Mouse (Mus musculus): ENCODE results near the gene Cnnm4. TPM values are rescaled to one million over a fixed set of nuclear protein-coding genes. Genes with fewer than 3 reads are reported as not detected.

The Cnnm4 gene
- total and polyA plus RNA-seq, 3 experiments, result 3.9 to 4.6 (median 4.4) TPM

DNA sequence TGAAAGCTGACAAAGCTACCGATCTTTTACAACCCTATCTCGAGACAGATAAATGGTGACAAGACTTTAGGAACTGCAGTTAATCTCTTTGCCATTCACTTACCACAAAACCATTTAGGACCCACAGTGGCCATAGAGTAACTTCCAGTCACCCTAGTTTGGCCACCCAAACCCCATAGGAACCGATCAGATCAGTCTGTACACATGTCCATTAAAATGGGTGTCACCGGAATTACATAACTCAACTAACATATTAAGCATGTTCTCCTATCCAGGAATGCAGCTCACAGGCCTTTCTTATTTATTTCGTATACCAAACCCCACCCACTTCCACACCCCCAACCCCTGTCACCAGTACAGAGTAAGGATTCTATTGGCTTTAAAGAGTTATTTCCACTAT is 24.6 kb upstream of the Cnnm4 start:
- no peak overlapping the region for H3K4me3 ChIP-seq
- no peaks in the 10 kb centered on the region for H3K27me3 ChIP-seq (ENCODE audit: control insufficient read depth, insufficient read depth, low read length)
- H3K79me2 ChIP-seq (replicated peaks; ENCODE audit: control insufficient read depth, insufficient read depth, low read length), result no peaks in the 10 kb centered on the region
- 84% methylated on average over 5 of the region's 5 CpGs for WGBS
- no peak for TF ChIP-seq EP300 (IDR thresholded peaks at IDR 0.05; ENCODE audit: insufficient read depth, low read depth, low read length)
- TF ChIP-seq POLR2A (IDR thresholded peaks at IDR 0.05; ENCODE audit: insufficient read depth, low read depth, low read length), result no peak
- TF ChIP-seq CTCF (IDR thresholded peaks at IDR 0.05), result no peak
- H3K27ac ChIP-seq, result no peak overlapping the region
- no peaks in the 10 kb centered on the region for H3K36me3 ChIP-seq (ENCODE audit: control insufficient read depth, insufficient read depth, low read length)
- H3K9ac ChIP-seq (ENCODE audit: low read depth, low read length), result no peak overlapping the region
- intact Hi-C loops (cut with DNase I), result no loop called here
- no peak for DNase-seq
- H3K4me1 ChIP-seq (ENCODE audit: control insufficient read depth, insufficient read depth, low read length), result peaks cover 4% of the 10 kb centered on the region

DNA sequence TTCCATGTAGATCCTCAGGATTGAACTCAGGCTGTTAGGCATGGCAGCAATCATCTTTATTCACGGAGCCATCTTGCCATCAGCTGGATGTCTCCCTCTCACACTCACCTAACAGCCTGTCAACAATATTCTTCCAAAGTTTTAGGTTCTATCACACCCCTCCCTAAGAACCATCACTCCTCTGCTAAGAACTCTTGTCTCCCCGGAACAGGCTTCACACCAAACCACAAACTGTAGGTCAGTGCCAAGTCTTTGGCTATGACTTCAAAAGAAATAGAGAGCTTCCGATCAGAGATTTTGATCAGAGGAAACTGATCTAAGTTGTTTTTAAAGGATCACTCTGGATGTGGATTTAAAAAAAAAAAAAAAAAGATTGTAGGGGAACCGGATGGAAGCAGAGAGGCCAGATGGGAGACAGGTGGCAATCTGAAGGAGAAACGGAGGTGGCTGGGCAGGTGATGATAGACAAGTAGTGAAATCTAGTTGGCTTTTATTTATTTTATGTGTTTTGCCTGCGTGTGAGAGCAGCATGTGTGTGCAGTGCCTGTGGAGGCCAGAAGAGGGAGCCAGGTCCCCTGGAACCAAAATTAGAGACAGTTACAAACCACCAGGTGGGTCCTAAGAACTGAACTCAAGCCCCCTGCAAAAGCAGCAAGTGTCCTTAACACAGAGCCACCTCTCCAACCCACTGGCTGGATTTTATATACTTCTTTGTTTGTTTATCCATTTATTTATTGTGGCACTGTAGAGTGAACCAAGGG is 17.2 kb upstream of the Cnnm4 start:
- no peak for DNase-seq
- Histone ChIP-seq H3K79me2 (replicated peaks; ENCODE audit: control insufficient read depth, insufficient read depth, low read length) (no peaks in the 10 kb centered on the region), H3K27me3 (ENCODE audit: control insufficient read depth, insufficient read depth, low read length) (no peaks in the 10 kb centered on the region), H3K4me1 (ENCODE audit: control insufficient read depth, insufficient read depth, low read length) (no peaks in the 10 kb centered on the region), H3K9ac (ENCODE audit: low read depth, low read length) (no peak overlapping the region), H3K27ac (no peak overlapping the region), H3K36me3 (ENCODE audit: control insufficient read depth, insufficient read depth, low read length) (no peaks in the 10 kb centered on the region), H3K4me3 (no peak overlapping the region)
- WGBS, result 76% methylated on average over 6 of the region's 6 CpGs
- TF ChIP-seq POLR2A (IDR thresholded peaks at IDR 0.05; ENCODE audit: insufficient read depth, low read depth, low read length) (no peak), CTCF (IDR thresholded peaks at IDR 0.05) (peak; percentile 35), EP300 (IDR thresholded peaks at IDR 0.05; ENCODE audit: insufficient read depth, low read depth, low read length) (no peak)
- intact Hi-C loops (cut with DNase I), result no loop called here

DNA sequence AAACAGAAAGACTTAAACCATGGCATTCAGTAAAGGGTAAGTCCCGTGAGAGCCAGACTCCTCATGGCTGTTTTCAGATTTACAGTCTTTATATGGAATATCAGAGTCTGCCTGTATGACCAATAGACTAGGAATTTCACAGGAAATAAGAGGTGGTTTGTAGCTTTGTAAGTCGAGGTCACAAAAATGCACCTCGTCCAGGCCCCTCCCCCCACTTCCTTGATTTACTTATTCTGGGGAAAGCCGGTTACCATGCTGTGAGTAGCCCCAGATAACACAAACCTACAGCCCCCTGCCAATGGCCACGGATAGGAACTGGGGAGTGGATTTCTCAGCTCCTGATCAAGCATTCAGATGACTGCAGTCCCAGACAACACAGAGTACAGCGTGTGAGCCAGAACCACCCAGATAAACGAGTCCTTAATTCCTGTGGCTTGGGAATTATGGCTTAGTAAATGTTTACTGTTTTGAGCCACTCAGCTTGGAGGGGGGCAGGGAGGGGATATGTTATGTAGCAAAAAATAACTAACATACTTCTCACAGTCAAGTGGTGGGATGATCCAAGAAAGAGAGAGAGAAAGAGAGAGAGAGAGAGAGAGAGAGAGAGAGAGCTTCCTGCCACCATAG is 13.9 kb upstream of the Cnnm4 start:
- intact Hi-C loops (cut with DNase I), result no loop called here
- H3K36me3 ChIP-seq (ENCODE audit: control insufficient read depth, insufficient read depth, low read length), result no peaks in the 10 kb centered on the region
- H3K27me3 ChIP-seq (ENCODE audit: control insufficient read depth, insufficient read depth, low read length), result no peaks in the 10 kb centered on the region
- no peak overlapping the region for H3K27ac ChIP-seq
- no peak overlapping the region for H3K9ac ChIP-seq (ENCODE audit: low read depth, low read length)
- no peaks in the 10 kb centered on the region for H3K4me1 ChIP-seq (ENCODE audit: control insufficient read depth, insufficient read depth, low read length)
- TF ChIP-seq CTCF (IDR thresholded peaks at IDR 0.05), result no peak
- no peak for DNase-seq
- no peak overlapping the region for H3K4me3 ChIP-seq
- H3K79me2 ChIP-seq (replicated peaks; ENCODE audit: control insufficient read depth, insufficient read depth, low read length), result no peaks in the 10 kb centered on the region
- 23% methylated on average over 7 of the region's 7 CpGs for WGBS

DNA sequence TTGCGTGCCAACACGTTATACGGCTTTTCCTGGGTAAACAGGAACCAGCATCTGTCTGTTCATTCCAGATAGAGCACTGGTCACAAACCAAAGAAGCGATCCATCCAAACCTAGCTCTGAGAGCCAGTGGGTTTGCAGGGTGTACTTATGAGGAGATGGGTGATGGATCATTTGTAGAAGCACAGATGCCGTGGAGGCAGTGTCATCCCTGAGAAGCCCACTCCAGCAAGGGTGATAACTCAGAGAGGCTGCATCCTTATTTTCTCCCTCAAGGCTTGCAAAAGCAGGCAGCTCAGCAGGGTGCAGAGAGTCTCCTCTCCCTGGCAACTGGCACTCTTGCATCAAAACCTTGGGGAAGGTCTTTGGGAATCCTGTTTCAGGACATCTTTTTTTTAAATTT is 13.3 kb upstream of the Cnnm4 start:
- Histone ChIP-seq H3K79me2 (replicated peaks; ENCODE audit: control insufficient read depth, insufficient read depth, low read length) (no peaks in the 10 kb centered on the region), H3K27ac (no peak overlapping the region), H3K4me3 (no peak overlapping the region), H3K27me3 (ENCODE audit: control insufficient read depth, insufficient read depth, low read length) (no peaks in the 10 kb centered on the region), H3K9ac (ENCODE audit: low read depth, low read length) (no peak overlapping the region), H3K4me1 (ENCODE audit: control insufficient read depth, insufficient read depth, low read length) (no peaks in the 10 kb centered on the region), H3K36me3 (ENCODE audit: control insufficient read depth, insufficient read depth, low read length) (no peaks in the 10 kb centered on the region)
- TF ChIP-seq CTCF (IDR thresholded peaks at IDR 0.05) (no peak), EP300 (IDR thresholded peaks at IDR 0.05; ENCODE audit: insufficient read depth, low read depth, low read length) (no peak), POLR2A (IDR thresholded peaks at IDR 0.05; ENCODE audit: insufficient read depth, low read depth, low read length) (no peak)
- 69% methylated on average over 5 of the region's 5 CpGs for WGBS
- intact Hi-C loops (cut with DNase I), result no loop called here
- DNase-seq, result no peak

DNA sequence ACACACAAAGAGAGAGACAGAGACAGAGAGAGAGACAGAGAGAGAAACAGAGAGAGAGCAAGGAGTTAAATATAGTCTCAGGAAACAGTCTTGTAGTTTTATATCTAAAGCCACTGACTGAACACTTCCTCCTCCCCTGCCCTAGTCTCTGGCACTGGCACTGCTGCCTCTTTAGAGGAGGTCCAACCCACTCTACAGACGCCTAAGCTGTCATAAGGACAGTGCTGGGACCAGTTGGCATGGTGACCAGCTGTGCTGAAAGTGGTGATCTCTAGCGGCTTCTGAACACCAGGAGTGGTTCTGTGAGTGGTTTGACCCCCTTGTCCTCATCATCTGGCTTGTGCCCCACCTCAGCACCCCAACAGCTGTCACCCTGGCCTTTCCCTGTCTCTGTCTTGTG is 9.6 kb upstream of the Cnnm4 start:
- Histone ChIP-seq H3K4me3 (no peak overlapping the region), H3K27ac (no peak overlapping the region), H3K27me3 (ENCODE audit: control insufficient read depth, insufficient read depth, low read length) (no peaks in the 10 kb centered on the region), H3K9ac (ENCODE audit: low read depth, low read length) (no peak overlapping the region), H3K4me1 (ENCODE audit: control insufficient read depth, insufficient read depth, low read length) (no peaks in the 10 kb centered on the region), H3K79me2 (replicated peaks; ENCODE audit: control insufficient read depth, insufficient read depth, low read length) (no peaks in the 10 kb centered on the region), H3K36me3 (ENCODE audit: control insufficient read depth, insufficient read depth, low read length) (no peaks in the 10 kb centered on the region)
- DNase-seq, result no peak
- TF ChIP-seq EP300 (IDR thresholded peaks at IDR 0.05; ENCODE audit: insufficient read depth, low read depth, low read length) (no peak), CTCF (IDR thresholded peaks at IDR 0.05) (no peak), POLR2A (IDR thresholded peaks at IDR 0.05; ENCODE audit: insufficient read depth, low read depth, low read length) (no peak)
- intact Hi-C loops (cut with DNase I), result no loop called here
- 24% methylated on average over 2 of the region's 2 CpGs for WGBS

DNA sequence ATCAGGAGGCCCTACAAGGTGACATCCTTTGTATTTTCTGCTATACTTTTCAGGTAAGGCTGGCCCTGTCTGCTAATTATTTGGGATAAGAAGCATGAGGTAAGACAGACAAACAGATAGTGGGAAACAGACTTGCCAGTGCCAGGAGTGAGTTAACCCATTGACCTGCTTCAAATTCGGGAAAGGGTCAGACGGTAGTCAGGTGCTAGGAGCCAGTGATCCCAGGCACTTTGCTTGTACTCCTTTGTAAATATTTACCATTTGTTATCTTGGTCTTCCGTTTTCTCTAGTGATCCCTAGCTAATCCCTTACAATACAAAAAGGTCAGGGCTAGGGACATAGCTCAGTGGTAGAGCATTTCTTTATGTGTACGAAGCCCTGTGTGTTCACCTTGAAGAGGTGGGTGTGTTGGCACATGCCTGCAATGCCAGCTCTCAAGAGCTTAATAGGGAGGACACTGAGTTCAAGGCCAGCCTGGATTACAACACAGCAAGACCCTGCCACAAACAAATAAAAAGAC is 5.7 kb upstream of the Cnnm4 start:
- 72% methylated on average over 4 of the region's 4 CpGs for WGBS
- no peak overlapping the region for H3K27ac ChIP-seq
- no peak for DNase-seq
- no peaks in the 10 kb centered on the region for H3K27me3 ChIP-seq (ENCODE audit: control insufficient read depth, insufficient read depth, low read length)
- no peak overlapping the region for H3K4me3 ChIP-seq
- TF ChIP-seq EP300 (IDR thresholded peaks at IDR 0.05; ENCODE audit: insufficient read depth, low read depth, low read length) (no peak), CTCF (IDR thresholded peaks at IDR 0.05) (no peak), POLR2A (IDR thresholded peaks at IDR 0.05; ENCODE audit: insufficient read depth, low read depth, low read length) (no peak)
- H3K79me2 ChIP-seq (replicated peaks; ENCODE audit: control insufficient read depth, insufficient read depth, low read length), result no peaks in the 10 kb centered on the region
- H3K9ac ChIP-seq (ENCODE audit: low read depth, low read length), result no peak overlapping the region
- H3K36me3 ChIP-seq (ENCODE audit: control insufficient read depth, insufficient read depth, low read length), result no peaks in the 10 kb centered on the region
- intact Hi-C loops (cut with DNase I), result no loop called here
- peaks cover 4% of the 10 kb centered on the region for H3K4me1 ChIP-seq (ENCODE audit: control insufficient read depth, insufficient read depth, low read length)

Data from heart, adult 2 months (tissue).